Comparison of ENCODE assay signal across 8 mouse cellular contexts in the genomic region with DNA sequence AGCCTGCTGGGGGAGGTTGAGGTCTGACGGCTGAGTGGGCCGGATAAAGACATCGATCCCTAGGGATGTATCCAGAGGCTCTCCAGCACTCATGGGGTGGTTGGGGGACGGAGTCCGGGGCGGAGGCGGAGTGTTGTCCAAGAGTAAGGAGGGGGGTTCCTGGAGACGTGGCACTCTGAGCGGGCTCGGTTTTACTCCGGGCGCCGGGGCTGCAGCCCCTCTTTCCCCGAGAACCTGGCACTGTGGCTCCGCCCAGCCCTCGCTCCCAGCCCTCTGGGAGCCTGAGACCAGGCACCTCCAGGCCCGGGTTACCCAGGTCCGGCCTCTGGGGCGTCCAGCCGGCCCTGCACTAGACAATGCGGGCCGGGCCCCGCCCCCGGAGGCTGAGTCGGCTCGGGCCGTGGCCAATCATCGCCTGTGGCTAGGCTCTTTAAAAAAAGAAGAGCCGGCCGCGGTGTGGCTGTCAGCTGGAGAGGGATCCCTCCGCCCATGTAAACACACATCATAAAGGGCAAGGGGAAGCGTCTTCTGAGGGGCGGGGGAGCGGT. TPM values are rescaled to one million over a fixed set of nuclear protein-coding genes. Genes with fewer than 3 reads are reported as not detected.
DNase-seq lines count a peak whose midpoint lies in the region; ATAC-seq lines count a peak whose summit lies in the region.

No protein-coding gene starts in this region.

- ATAC-seq in erythroid progenitor cell, adult 5-6 weeks (replicated peaks; ENCODE audit: low FRiP score, poor library complexity, severe bottlenecking), result peak; percentile 85
- ATAC-seq in heart, embryonic 14.5 days (ENCODE audit: insufficient number of reproducible peaks, insufficient read depth, low FRiP score, low read depth), result peak; percentile 96
- ATAC-seq in liver, embryonic 13.5 days (ENCODE audit: low read depth), result peak; percentile 93
- ATAC-seq in stomach, embryonic 16.5 days (ENCODE audit: insufficient read depth, low FRiP score), result peak; percentile 93

- peak overlapping the region; percentile 73 to 90 for H3K27ac ChIP-seq in heart, embryonic 14.5 days (replicated peaks in 1 of 2; ENCODE audit: control insufficient read depth in 1 of 2, insufficient read depth in 1 of 2, low read depth in 2 of 2, low read length in 2 of 2)
- peak overlapping the region; percentile 53 for H3K27ac ChIP-seq in liver, embryonic 13.5 days
- peak overlapping the region; percentile 95 for H3K27ac ChIP-seq in stomach, embryonic 16.5 days (ENCODE audit: low read length)

- peak overlapping the region; percentile 98 for H3K4me2 ChIP-seq in heart, embryonic 14.5 days (ENCODE audit: low read length)
- H3K4me2 ChIP-seq in liver, embryonic 13.5 days, result peak overlapping the region; percentile 96
- peak overlapping the region; percentile 81 for H3K4me2 ChIP-seq in stomach, embryonic 16.5 days (ENCODE audit: low read depth, low read length)

- peaks cover 10 to 12% of the 10 kb centered on the region in 2 experiments; a peak in 3 of 4 replicates for H3K4me1 ChIP-seq in heart, embryonic 14.5 days (ENCODE audit: control insufficient read depth in 2 of 2, insufficient read depth in 2 of 2, low read length in 2 of 2)
- peaks cover 44% of the 10 kb centered on the region for H3K4me1 ChIP-seq in liver, embryonic 13.5 days (replicated peaks)
- peaks cover 13% of the 10 kb centered on the region; the same call in 1 of the 2 replicates for H3K4me1 ChIP-seq in stomach, embryonic 16.5 days (ENCODE audit: control insufficient read depth, insufficient read depth, low read length)

- no peaks in the 10 kb centered on the region for H3K36me3 ChIP-seq in heart, embryonic 14.5 days (ENCODE audit: control insufficient read depth, insufficient read depth, low read length)
- H3K36me3 ChIP-seq in liver, embryonic 13.5 days, result no peaks in the 10 kb centered on the region
- no peaks in the 10 kb centered on the region for H3K36me3 ChIP-seq in stomach, embryonic 16.5 days (ENCODE audit: control insufficient read depth, insufficient read depth, low read length)

- H3K9ac ChIP-seq in heart, embryonic 14.5 days (ENCODE audit: low read length), result peak overlapping the region; percentile 84
- H3K9ac ChIP-seq in liver, embryonic 13.5 days, result peak overlapping the region; percentile 72
- H3K9ac ChIP-seq in stomach, embryonic 16.5 days (ENCODE audit: low read length), result peak overlapping the region; percentile 86

- H3K4me3 ChIP-seq in heart, embryonic 14.5 days (ENCODE audit: control insufficient read depth in 1 of 2, insufficient read depth in 1 of 2, low read depth in 1 of 2, low read length in 2 of 2), result peak overlapping the region; percentile 62 to 74
- H3K4me3 ChIP-seq in liver, embryonic 13.5 days (replicated peaks), result peak overlapping the region; percentile 74
- peak overlapping the region; percentile 70 for H3K4me3 ChIP-seq in stomach, embryonic 16.5 days (replicated peaks; ENCODE audit: low read length)

- 0 out of 2 replicates have a peak, but pooled peaks cover 3% of the 10 kb centered on the region for H3K27me3 ChIP-seq in heart, embryonic 14.5 days (ENCODE audit: control insufficient read depth, insufficient read depth, low read length)
- H3K27me3 ChIP-seq in liver, embryonic 13.5 days, result no peaks in the 10 kb centered on the region
- H3K27me3 ChIP-seq in stomach, embryonic 16.5 days (ENCODE audit: control insufficient read depth, insufficient read depth, low read length), result no peaks in the 10 kb centered on the region

- WGBS in heart, embryonic 14.5 days, result under 1% methylated on average over 35 of the region's 35 CpGs
- under 1% methylated on average over 35 of the region's 35 CpGs for WGBS in liver, embryonic 13.5 days (ENCODE audit: insufficient replicate concordance)
- WGBS in stomach, embryonic 16.5 days, result under 1% methylated on average over 35 of the region's 35 CpGs

- DNase-seq in CD4-positive helper T cell, adult 2 months (ENCODE audit: low read depth, low spot score), result peak; percentile 94
- peak; percentile 87 for DNase-seq in brain, embryonic 18.5 days (ENCODE audit: low read depth, low spot score)
- peak; percentile 98 for DNase-seq in kidney, postnatal 14 days
- DNase-seq in liver, embryonic 13.5 days, result peak; percentile 88
- DNase-seq in neural tube, embryonic 10.5 days (ENCODE audit: extremely low spot score, low spot score), result peak; percentile 95

- H3K9me3 ChIP-seq in heart, embryonic 14.5 days (ENCODE audit: control insufficient read depth, low read length), result no peaks in the 10 kb centered on the region
- H3K9me3 ChIP-seq in liver, embryonic 13.5 days (replicated peaks), result no peaks in the 10 kb centered on the region
- H3K9me3 ChIP-seq in stomach, embryonic 16.5 days (replicated peaks; ENCODE audit: control insufficient read depth, low read length), result no peaks in the 10 kb centered on the region

RNA-seq across cellular contexts. Expression of a gene that starts 3.2 kb away (rescaled TPM):
- total RNA-seq in erythroid progenitor cell, adult 5-6 weeks (2015; ENCODE audit: low replicate concordance), result 5.4 and 20.1 TPM in 2 replicates
- 2.2 and 4.1 TPM in 2 replicates for total RNA-seq in erythroid progenitor cell, adult 5-6 weeks (2017; ENCODE audit: low replicate concordance)
- 33.6 and 38.6 TPM in 2 replicates for polyA plus RNA-seq in heart, embryonic 14.5 days (2014; fragmentation: Nextera tagmentation; extraction: Ambion mirVana)
- 7.6 and 7.7 TPM in 2 replicates for polyA plus RNA-seq in liver, embryonic 13.5 days (2015; fragmentation: Nextera tagmentation; extraction: Ambion mirVana)
- polyA plus RNA-seq in stomach, embryonic 16.5 days (2015; fragmentation: Nextera tagmentation; extraction: Ambion mirVana), result 48.4 and 51.7 TPM in 2 replicates

RNA-seq across cellular contexts. Expression of a gene that starts 7.3 kb away (rescaled TPM):
- not detected in 2 replicates for total RNA-seq in erythroid progenitor cell, adult 5-6 weeks (2015; ENCODE audit: low replicate concordance)
- total RNA-seq in erythroid progenitor cell, adult 5-6 weeks (2017; ENCODE audit: low replicate concordance), result not detected in 2 replicates
- polyA plus RNA-seq in heart, embryonic 14.5 days (2014; fragmentation: Nextera tagmentation; extraction: Ambion mirVana), result not detected in 2 replicates
- polyA plus RNA-seq in liver, embryonic 13.5 days (2015; fragmentation: Nextera tagmentation; extraction: Ambion mirVana), result not detected in 2 replicates
- not detected in 2 replicates for polyA plus RNA-seq in stomach, embryonic 16.5 days (2015; fragmentation: Nextera tagmentation; extraction: Ambion mirVana)

Comparison
In these comparisons a context has a peak if more than half of its experiments do, and no peak if none do; other contexts are left out.
1. Peak in every context shown above with its lines: DNase-seq, ATAC-seq, H3K4me3 ChIP-seq and H3K27ac ChIP-seq.